Mouse (Mus musculus) forebrain, embryonic 10.5 days (tissue): ENCODE measurements around the gene Capn7. TPM values are rescaled to one million over a fixed set of nuclear protein-coding genes. Genes with fewer than 3 reads are reported as not detected.

Experiments
- DNase-seq: peaks from one replicate; pipeline ENCODE4 v3.0.0-alpha.2; 2017; ENCODE audit warnings: low spot score; ENCODE audit errors: extremely low spot score
- H3K27ac ChIP-seq: fragments of 300-500 bp; sonication (generic); 2 replicates; pipeline ENCODE4 v1.5.1; 2016; ENCODE audit warnings: mild to moderate bottlenecking
- H3K27me3 ChIP-seq: fragments of 300-500 bp; sonication (generic); 2 replicates; pipeline ENCODE4 v1.6.1; 2016; ENCODE audit warnings: mild to moderate bottlenecking; ENCODE audit not compliant: poor library complexity, severe bottlenecking
- H3K36me3 ChIP-seq: fragments of 300-500 bp; sonication (generic); replicated peaks from 2 replicates; pipeline ENCODE4 v1.6.1; 2016; ENCODE audit warnings: mild to moderate bottlenecking, moderate library complexity
- H3K4me1 ChIP-seq: fragments of 300-500 bp; sonication (generic); 2 replicates; pipeline ENCODE4 v1.6.1; 2016
- H3K4me3 ChIP-seq: fragments of 300-500 bp; sonication (generic); 2 replicates; pipeline ENCODE4 v1.5.1; 2016; ENCODE audit warnings: mild to moderate bottlenecking, moderate library complexity
- H3K9me3 ChIP-seq: fragments of 300-500 bp; sonication (generic); 2 replicates; pipeline ENCODE4 v1.6.1; 2016; ENCODE audit warnings: mild to moderate bottlenecking, moderate library complexity
- WGBS: fragments of 180-500 bp; shearing (Covaris S2); methylation state at CpG from one replicate; pipeline ENCODE4 v1.1.7; 2016; 5-methylcytosine and 5-hydroxymethylcytosine counted together
- polyA plus RNA-seq: library from polyadenylated mRNA; unstranded; fragments of >200 nt; fragmentation: Nextera tagmentation; extraction: Ambion mirVana; gene quantifications from 2 replicates; pipeline ENCODE4 v1.2.1, GENCODE M21; 2016

The Capn7 gene
- polyA plus RNA-seq, 1 experiment from 2014 or later: 28.7 TPM

DNA sequence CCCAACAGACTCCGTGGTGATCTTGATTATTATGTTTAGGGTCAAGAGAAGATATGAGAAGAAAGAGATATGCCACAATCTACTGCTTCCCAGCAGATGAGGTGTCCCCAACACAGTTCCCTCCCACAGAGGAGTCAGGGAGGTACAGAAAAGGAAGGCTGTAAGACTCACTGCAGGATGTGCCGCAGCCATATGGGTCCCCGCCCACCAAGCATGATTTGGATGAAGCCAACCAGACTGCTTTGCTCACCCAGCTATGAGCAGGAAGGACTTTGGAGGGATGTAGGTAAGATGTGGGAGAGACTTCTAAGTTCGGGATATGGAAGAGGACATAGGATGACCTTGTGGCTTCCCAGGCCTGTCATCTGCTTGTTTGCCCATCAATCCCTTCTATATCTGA lies 74.3 kb downstream of the Capn7 start:
- Histone ChIP-seq H3K4me1 (peaks cover 67% of the 10 kb centered on the region), H3K27me3 (no peaks in the 10 kb centered on the region), H3K9me3 (no peaks in the 10 kb centered on the region), H3K36me3 (peaks cover 12% of the 10 kb centered on the region), H3K4me3 (no peak overlapping the region), H3K27ac (no peak overlapping the region)
- WGBS: 91% methylated on average over 4 of the region's 4 CpGs
- DNase-seq: no peak

DNA sequence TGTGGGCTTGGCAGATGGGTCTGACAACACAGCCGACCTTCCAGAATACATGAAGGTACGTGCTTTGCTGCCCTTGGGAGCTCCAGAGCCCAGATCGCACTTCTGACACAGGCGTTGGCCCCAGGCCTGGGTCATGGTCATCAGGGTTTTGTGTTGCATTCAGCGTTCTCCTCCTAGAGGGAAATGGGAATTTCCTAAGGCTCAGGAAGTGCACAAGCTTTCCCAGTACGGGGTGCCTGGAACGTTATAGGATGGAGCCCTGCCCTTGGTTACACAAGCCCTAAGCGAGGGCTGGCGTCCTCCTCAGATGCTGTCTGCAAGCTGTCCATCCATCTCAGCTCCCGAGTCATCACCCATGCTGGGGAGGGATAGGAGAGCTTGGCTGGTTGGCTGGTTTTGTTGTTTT lies 76.2 kb downstream of the Capn7 start:
- H3K27ac ChIP-seq: peak overlapping the region; percentile 35; the same call in 1 of the 2 replicates
- no peak overlapping the region for H3K4me3 ChIP-seq
- no peaks in the 10 kb centered on the region for H3K27me3 ChIP-seq
- DNase-seq: no peak
- peaks cover 57% of the 10 kb centered on the region for H3K4me1 ChIP-seq
- 85% methylated on average over 10 of the region's 10 CpGs for WGBS
- H3K36me3 ChIP-seq: peaks cover 8% of the 10 kb centered on the region
- H3K9me3 ChIP-seq: no peaks in the 10 kb centered on the region

DNA sequence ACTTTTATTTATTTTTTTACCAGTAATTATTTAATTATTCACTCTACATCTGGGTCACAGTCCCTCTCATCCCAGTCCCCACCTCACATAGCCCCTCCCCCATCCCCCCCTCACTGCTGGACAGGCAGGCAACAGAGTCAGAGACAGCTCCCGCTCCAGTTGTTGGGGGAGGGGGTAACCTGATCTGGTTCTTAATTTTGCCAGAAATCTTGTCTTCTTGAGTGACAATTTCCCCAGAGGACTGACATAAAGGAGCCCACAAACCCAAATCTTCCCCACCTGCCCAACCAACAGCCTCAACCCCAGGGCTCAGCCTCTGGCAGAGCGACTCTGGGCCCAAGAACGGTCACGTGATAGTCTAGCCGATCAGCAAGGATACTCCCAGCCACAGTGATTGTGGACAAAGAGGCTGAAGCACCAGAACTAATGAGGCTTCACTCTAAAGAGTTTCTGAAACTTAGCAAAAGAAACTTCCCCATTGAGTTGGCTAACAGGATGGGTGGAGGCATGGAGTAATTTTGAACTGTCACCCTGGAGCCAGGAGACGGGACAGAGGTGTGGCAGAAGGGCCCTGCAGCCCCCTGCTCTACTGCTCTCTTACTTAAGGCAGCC lies 77.1 kb downstream of the Capn7 start:
- peaks cover 51% of the 10 kb centered on the region for H3K4me1 ChIP-seq
- no peak overlapping the region for H3K4me3 ChIP-seq
- H3K9me3 ChIP-seq: no peaks in the 10 kb centered on the region
- DNase-seq: peak; percentile 26
- H3K36me3 ChIP-seq: peaks cover 8% of the 10 kb centered on the region
- peak overlapping the region; percentile 68 for H3K27ac ChIP-seq
- H3K27me3 ChIP-seq: no peaks in the 10 kb centered on the region
- WGBS: 46% methylated on average over 6 of the region's 6 CpGs

DNA sequence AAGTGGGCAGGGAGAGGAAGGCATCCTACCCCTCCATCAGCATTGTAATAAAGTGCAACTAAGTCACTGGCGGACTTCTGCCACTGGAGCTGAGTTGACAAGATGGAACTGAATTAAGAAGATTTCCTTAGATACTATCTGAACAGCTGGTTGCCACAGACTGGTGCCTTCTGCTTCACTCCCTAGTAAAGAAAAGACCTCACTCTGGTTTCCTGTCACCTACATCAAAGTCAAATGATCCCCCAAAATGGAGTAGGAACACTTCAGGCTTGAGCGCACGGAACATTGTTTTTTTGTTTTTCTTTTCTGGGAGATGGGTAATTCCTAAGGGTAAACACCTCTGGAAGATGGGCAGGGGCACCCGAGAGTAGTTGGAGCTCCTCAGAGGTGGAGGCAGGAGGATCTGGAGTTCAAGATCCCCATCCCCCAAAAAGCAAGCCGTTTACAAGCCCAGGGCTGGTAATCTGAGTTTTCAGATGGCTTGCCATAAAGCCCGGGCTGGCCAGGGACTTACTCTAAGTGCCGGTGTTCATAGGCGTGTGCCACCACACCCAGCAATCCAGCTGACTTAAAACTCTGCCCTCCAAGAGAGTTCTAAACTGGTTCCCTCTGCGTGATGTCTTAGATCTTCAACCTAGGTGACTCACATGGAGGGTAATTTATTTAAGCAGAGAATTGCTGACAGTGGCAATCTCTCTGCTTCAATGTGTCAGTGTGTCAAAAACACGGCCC lies 78.0 kb downstream of the Capn7 start:
- no peak overlapping the region for H3K4me3 ChIP-seq
- 81% methylated on average over 10 of the region's 10 CpGs for WGBS
- no peak for DNase-seq
- H3K9me3 ChIP-seq: no peaks in the 10 kb centered on the region
- peaks cover 47% of the 10 kb centered on the region for H3K4me1 ChIP-seq
- peaks cover 8% of the 10 kb centered on the region for H3K36me3 ChIP-seq
- peak overlapping the region; percentile 68 for H3K27ac ChIP-seq
- H3K27me3 ChIP-seq: no peaks in the 10 kb centered on the region

DNA sequence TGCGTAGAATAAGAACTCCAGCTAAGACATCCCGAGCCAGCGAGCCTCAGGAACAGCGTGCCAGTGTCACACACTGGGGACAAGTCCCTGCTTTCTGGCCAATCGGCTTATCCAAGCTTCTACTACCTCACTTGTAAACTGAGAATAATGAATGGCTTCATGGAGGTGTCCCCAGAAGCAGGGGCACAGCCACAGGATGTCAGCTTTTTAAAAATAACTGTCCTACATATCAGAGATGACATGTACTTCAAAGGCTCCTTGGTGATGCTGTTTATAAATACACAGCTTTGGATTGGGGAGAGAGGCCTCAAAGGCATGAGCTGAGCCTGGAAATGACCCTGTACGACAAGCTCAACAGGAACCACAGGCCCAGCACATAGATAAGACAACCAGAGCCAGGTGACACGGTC lies 78.5 kb downstream of the Capn7 start:
- no peak for DNase-seq
- H3K27ac ChIP-seq: no peak overlapping the region
- no peaks in the 10 kb centered on the region for H3K27me3 ChIP-seq
- H3K36me3 ChIP-seq: peaks cover 8% of the 10 kb centered on the region
- WGBS: 82% methylated on average over 7 of the region's 7 CpGs
- H3K9me3 ChIP-seq: no peaks in the 10 kb centered on the region
- no peak overlapping the region for H3K4me3 ChIP-seq
- H3K4me1 ChIP-seq: peaks cover 46% of the 10 kb centered on the region

DNA sequence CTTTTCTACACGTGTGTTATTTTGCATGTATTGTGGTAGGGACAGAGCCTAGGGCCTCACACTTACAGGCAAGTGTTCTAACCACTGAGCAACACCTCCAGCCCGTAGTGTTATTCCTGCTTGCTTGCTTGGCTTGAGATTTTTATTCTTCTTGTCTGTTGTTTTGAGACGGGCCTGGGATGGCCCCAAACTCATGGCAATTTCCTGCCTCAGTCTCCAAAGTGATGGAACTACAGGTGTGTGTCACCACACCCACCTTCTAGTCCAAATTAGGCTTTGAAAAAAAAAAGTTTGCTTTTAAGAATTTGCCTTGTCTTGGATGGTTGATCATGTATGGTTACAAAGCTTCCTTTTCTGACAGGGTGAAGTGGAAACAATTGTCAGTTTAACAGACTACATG lies 80.0 kb downstream of the Capn7 start:
- Histone ChIP-seq H3K9me3 (no peaks in the 10 kb centered on the region), H3K36me3 (no peaks in the 10 kb centered on the region; the same call in 1 of the 2 replicates), H3K27ac (no peak overlapping the region), H3K27me3 (no peaks in the 10 kb centered on the region), H3K4me3 (no peak overlapping the region), H3K4me1 (peaks cover 49% of the 10 kb centered on the region)
- DNase-seq: no peak
- WGBS: 86% methylated on average over 3 of the region's 3 CpGs

DNA sequence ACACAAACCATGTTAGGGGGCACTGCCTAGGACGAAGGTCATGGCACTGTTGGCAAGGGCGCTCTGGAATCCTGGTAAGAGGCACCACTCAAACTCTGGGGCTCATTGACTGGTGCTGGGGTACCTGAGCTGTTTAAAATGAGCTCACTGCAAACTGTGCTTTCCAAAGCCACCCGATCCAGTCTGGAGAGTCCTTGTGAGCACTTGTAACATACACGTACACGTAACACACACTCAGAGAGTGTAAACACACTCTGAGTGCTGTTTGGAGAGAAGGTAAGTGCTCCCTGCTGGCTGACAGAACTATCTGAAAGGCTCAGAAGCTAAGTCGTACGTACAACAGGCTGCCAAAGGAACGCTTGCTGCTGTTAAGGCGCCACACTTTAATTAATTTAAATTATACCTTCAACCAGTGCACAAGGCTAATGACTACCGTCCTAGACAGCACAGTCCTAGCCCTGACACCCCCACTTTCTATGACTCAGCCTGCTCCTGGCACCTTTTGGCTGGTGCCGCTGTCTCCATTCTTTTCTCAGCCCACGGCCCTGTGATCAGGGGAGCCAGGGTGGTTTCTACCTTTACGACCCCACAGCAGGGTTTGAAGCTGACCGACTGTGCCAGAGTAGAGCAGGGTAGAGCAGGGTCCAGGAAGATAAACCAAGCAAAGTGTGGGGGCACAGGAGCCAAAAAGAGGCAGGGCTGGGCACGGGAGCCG lies 80.6 kb downstream of the Capn7 start:
- Histone ChIP-seq H3K9me3 (no peaks in the 10 kb centered on the region), H3K4me1 (peaks cover 55% of the 10 kb centered on the region), H3K4me3 (no peak overlapping the region), H3K36me3 (no peaks in the 10 kb centered on the region), H3K27me3 (no peaks in the 10 kb centered on the region), H3K27ac (no peak overlapping the region)
- DNase-seq: no peak
- 89% methylated on average over 16 of the region's 16 CpGs for WGBS

DNA sequence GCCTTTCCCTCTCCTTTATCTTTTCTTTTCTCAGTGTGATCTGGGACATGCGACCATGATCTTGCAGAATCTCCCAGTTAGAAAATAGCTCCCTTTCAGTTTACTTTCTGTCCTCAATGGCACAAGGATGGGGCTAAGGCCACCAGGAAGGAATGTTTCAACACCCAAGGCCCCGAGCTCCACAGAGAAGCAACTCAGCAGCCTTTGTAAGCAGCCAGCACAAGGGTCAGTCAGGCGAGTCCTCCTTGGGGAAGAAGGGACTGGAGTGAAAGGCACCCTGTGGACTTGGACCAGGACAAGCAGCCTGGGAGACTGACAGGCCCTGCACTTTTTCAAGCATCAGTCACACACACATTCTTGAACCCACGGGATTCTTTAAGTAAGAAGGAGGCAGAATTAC lies 82.8 kb downstream of the Capn7 start:
- no peaks in the 10 kb centered on the region for H3K27me3 ChIP-seq
- H3K4me1 ChIP-seq: peaks cover 51% of the 10 kb centered on the region
- H3K4me3 ChIP-seq: no peak overlapping the region
- 46% methylated on average over 4 of the region's 4 CpGs for WGBS
- DNase-seq: no peak
- no peaks in the 10 kb centered on the region for H3K9me3 ChIP-seq
- no peaks in the 10 kb centered on the region for H3K36me3 ChIP-seq
- H3K27ac ChIP-seq: 0 out of 2 replicates have a peak overlapping the region, but pooled peaks have one; percentile 8

DNA sequence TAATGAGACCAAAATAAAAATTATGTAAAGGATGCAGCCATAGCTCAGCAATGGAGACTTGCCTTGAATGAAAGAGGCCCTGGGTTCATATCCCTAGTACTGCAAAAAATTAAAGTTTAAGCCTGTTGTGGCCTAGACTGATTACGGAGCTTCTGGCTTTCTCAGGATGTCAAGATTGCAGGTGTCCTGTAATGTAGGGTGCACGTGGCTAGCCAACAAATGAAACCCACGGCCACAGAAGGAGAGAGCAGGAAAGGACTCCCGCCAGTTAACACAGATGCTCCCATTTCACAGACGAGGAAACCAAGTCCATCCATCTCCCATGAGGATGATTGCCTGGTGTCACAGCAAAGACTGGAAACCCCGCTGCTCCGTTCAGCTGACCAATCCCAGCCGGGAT lies 83.7 kb downstream of the Capn7 start:
- Histone ChIP-seq H3K4me3 (no peak overlapping the region), H3K36me3 (no peaks in the 10 kb centered on the region), H3K27me3 (no peaks in the 10 kb centered on the region), H3K4me1 (peaks cover 42% of the 10 kb centered on the region), H3K9me3 (peaks cover under 1% of the 10 kb centered on the region; the same call in 1 of the 2 replicates), H3K27ac (no peak overlapping the region)
- no peak for DNase-seq
- WGBS: 90% methylated on average over 8 of the region's 8 CpGs

DNA sequence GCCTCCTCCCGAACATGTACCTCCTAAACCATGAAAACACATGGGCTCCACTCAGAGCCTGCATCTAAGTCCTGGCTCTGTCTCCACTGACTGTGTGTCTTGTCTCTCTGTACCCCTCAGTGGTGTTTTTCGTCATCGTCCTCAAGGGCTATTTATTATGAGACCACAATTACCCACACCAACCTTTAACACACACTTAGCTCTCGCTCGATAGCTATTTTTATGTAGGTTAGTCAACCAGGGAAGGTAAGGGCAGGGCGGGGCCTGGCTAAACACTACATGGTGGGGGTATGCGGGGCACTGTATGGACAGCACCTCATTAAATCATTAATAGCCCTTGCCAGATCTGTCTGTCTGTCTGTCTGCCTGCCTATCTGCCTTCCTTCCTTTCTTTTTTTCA lies 84.1 kb downstream of the Capn7 start:
- 93% methylated on average over 7 of the region's 7 CpGs for WGBS
- Histone ChIP-seq H3K27ac (no peak overlapping the region), H3K4me1 (peaks cover 40% of the 10 kb centered on the region), H3K27me3 (no peaks in the 10 kb centered on the region), H3K9me3 (peaks cover 4% of the 10 kb centered on the region), H3K4me3 (no peak overlapping the region), H3K36me3 (peaks cover 2% of the 10 kb centered on the region)
- no peak for DNase-seq

DNA sequence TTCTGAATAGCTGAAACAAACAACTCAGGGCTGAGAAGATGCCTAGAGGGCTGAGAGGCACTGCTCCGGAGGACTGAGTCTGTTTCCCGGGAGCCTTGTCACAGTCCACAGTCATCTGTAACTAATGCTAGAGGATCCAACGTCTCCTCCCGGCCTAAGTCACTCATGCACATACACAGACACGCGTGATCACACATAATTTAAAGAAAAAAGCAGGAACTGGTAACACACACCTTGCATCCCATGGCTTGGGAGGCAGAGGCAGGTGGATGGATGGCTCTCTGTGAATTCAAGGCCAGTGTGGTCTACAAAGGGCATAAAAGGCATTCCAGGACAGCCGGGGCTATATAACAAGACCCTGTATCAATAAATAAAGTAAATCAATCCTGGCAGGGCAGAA lies 84.5 kb downstream of the Capn7 start:
- 83% methylated on average over 7 of the region's 7 CpGs for WGBS
- peaks cover 8% of the 10 kb centered on the region for H3K9me3 ChIP-seq

More for the DNA sequence above, 84.5 kb downstream of the Capn7 start:
- Histone ChIP-seq H3K27ac (no peak overlapping the region), H3K36me3 (peaks cover 7% of the 10 kb centered on the region), H3K4me3 (no peak overlapping the region), H3K27me3 (no peaks in the 10 kb centered on the region), H3K4me1 (peaks cover 40% of the 10 kb centered on the region)
- no peak for DNase-seq
